Mouse (Mus musculus) small intestine, adult 2 months (tissue): Measurements from ENCODE around the gene Senp7. TPM values are rescaled to one million over a fixed set of nuclear protein-coding genes. Genes with fewer than 3 reads are reported as not detected.

Experiments
- H3K27ac ChIP-seq: fragments of 200-500 bp; 2 replicates; pipeline ENCODE4 v1.5.1; 2012; ENCODE audit warnings: low read depth, low read length, control low read depth, inconsistent platforms; ENCODE audit not compliant: insufficient read depth
- H3K27me3 ChIP-seq: fragments of 200-500 bp; 2 replicates; pipeline ENCODE4 v1.6.1; 2012; ENCODE audit warnings: mild to moderate bottlenecking, moderate library complexity, low read length, inconsistent platforms; ENCODE audit not compliant: control insufficient read depth, insufficient read depth
- H3K36me3 ChIP-seq: fragments of 200-500 bp; 2 replicates; pipeline ENCODE4 v1.6.1; 2012; ENCODE audit warnings: mild to moderate bottlenecking, low read length, control low read depth, inconsistent platforms; ENCODE audit not compliant: control insufficient read depth, insufficient read depth
- H3K4me1 ChIP-seq: fragments of 200-500 bp; 2 replicates; pipeline ENCODE4 v1.6.1; 2012; ENCODE audit warnings: low read length, inconsistent platforms, mixed read lengths; ENCODE audit not compliant: control insufficient read depth, insufficient read depth, insufficient read length
- H3K4me3 ChIP-seq: fragments of 200-500 bp; 2 replicates; pipeline ENCODE4 v1.5.1; 2012; ENCODE audit warnings: low read depth, mild to moderate bottlenecking, control low read depth, inconsistent platforms, low read length, moderate library complexity
- CTCF ChIP-seq: fragments of 200-500 bp; IDR thresholded peaks from 2 replicates; pipeline ENCODE4 v1.5.1; 2012; ENCODE audit warnings: low read depth, mild to moderate bottlenecking, control low read depth, inconsistent platforms, low read length, moderate library complexity, mixed read lengths; ENCODE audit not compliant: insufficient replicate concordance, insufficient read length; ENCODE audit errors: extremely low read depth
- POLR2A ChIP-seq: fragments of 200-500 bp; IDR thresholded peaks from 2 replicates; pipeline ENCODE4 v1.6.1; 2012; ENCODE audit warnings: low read depth, mild to moderate bottlenecking, control low read depth, inconsistent platforms, low read length, moderate library complexity
- WGBS: fragments of 180-500 bp; shearing (Covaris S2); methylation state at CpG from one replicate; pipeline ENCODE4 v1.1.7; 2018; 5-methylcytosine and 5-hydroxymethylcytosine counted together
- polyA plus RNA-seq: library from polyadenylated mRNA; depleted of rRNA; stranded (reverse); fragments of >200 nt; gene quantifications from 2 replicates; pipeline ENCODE4 v1.2.3, GENCODE M21; 2012

Gene Senp7
- polyA plus RNA-seq, 1 experiment, result 0.72 TPM

DNA sequence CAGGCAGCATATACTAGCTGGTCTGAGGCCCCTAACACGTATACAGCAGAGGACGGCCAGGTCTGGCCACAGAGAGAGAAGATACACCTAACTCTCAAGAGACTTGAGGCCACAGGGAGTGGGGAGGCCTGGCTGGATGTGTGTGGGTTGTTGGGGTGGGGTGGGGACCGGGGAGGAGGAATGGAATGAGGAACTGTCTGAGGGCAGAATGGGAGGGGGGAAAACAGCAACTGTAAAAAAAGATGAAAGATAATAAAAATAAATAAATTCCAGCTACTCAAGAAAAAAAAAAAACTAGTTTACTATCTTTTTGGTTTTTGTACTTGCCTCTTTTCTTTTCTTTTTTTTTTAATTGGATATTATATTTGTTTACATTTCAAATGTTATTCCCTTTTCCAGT is 91.8 kb downstream of the Senp7 start:
- no peaks in the 10 kb centered on the region for H3K36me3 ChIP-seq
- WGBS, result 74% methylated on average over 3 of the region's 3 CpGs
- no peak for TF ChIP-seq POLR2A
- no peak for TF ChIP-seq CTCF
- no peaks in the 10 kb centered on the region for H3K27me3 ChIP-seq
- H3K4me3 ChIP-seq, result no peak overlapping the region
- no peak overlapping the region for H3K27ac ChIP-seq
- H3K4me1 ChIP-seq, result no peaks in the 10 kb centered on the region

DNA sequence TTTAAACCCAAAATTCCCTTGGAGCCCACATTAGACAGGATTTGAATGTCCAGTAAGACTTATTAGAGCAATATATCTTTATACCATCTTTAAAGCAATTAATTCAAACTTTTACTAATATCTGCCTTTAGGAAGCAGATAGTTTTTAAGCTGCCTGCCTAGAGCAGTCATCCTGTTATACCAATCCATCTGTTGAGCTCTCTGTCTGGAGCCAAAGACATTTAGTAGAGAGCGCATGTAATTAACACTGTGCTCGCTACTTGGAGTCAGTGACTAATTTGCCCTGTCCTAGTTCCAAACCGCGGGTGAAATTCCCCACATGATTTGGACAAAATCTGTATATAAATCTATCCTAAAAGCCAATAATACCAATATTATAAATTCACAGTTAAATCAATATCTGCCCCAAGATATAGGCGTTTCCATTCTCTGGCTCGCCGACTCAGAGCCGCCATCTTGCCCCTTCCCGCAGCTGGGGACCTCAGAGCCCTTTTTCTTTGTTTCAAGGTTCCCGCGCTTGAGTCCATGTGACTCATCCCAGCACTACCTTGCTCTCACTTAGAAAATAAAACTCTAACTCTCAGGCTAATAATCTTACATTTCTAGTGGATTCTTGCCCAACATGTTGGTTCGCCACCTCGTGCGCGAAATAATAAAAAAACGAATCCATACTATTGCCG is 96.9 kb downstream of the Senp7 start:
- WGBS, result 98% methylated on average over 17 of the region's 17 CpGs
- Histone ChIP-seq H3K4me1 (no peaks in the 10 kb centered on the region), H3K27me3 (no peaks in the 10 kb centered on the region), H3K27ac (no peak overlapping the region), H3K36me3 (0 out of 2 replicates have a peak, but pooled peaks cover 1% of the 10 kb centered on the region), H3K4me3 (no peak overlapping the region)
- no peak for TF ChIP-seq POLR2A
- TF ChIP-seq CTCF, result no peak

DNA sequence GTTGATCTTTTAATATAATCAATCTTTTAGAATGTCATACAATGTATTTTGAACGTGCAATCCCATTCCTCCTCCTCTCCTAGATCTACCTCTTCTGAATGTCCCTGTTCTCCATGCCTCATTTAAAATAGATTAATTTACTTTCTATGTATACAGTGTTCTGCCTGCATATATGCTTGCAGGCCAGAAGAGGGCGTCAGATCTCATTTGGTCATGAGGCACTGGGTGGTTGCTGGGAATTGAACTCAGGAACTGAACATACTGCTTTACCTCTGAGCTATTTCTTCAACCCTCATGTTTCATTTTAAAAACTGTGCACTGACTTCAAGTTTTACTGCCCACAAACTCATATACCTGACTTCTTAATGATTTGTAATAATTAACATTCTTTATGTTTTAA is 99.5 kb downstream of the Senp7 start:
- Histone ChIP-seq H3K27ac (no peak overlapping the region), H3K36me3 (0 out of 2 replicates have a peak, but pooled peaks cover 1% of the 10 kb centered on the region), H3K4me3 (no peak overlapping the region), H3K4me1 (no peaks in the 10 kb centered on the region), H3K27me3 (no peaks in the 10 kb centered on the region)
- no peak for TF ChIP-seq CTCF
- no peak for TF ChIP-seq POLR2A
- 43% methylated on average over 2 of the region's 2 CpGs for WGBS

DNA sequence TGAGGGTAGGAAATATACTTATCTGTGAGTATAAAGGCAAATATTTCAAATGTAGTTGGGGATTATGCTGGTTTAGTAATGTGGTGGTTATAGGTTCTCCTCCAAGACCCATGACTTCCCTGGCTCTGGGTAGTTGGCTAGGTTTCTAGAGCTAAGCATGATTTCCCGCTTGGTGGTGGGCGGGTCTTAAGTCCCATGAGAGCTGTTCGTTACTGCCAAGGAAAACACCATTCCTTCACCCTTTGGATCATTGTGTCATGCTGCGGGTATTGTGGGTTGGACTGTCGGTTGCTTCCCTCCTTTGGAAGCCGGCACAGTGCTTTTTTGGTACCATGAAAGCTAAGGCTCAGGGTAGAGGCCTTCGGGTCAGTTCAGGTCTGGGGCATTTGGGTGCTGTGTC is 115.3 kb downstream of the Senp7 start:
- H3K27ac ChIP-seq, result no peak overlapping the region
- WGBS, result 90% methylated on average over 7 of the region's 7 CpGs
- no peaks in the 10 kb centered on the region for H3K4me1 ChIP-seq
- no peaks in the 10 kb centered on the region for H3K27me3 ChIP-seq
- peaks cover 2% of the 10 kb centered on the region for H3K36me3 ChIP-seq
- no peak overlapping the region for H3K4me3 ChIP-seq
- TF ChIP-seq CTCF (no peak), POLR2A (no peak)

DNA sequence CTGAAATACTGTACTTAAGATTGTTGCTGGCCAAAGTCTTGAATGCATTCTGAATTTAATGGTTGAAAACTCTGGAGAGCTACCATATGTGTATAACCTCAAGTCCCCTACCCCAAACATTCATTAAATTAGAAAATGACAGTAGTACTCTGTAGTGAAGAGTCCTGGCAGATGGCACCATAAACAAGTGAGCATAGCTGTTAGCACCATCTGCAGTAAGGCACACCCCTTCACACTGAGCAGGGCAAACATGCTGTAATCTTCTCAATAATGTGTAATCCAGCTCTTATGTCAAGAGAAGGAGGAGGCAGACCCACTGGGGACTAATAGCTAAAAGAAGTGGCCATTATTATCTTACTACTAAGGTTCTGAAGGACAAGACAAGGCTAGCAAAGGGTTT is 122.1 kb downstream of the Senp7 start:
- no peak overlapping the region for H3K27ac ChIP-seq
- no peak overlapping the region for H3K4me3 ChIP-seq
- H3K27me3 ChIP-seq, result no peaks in the 10 kb centered on the region
- peaks cover 14% of the 10 kb centered on the region for H3K36me3 ChIP-seq
- no peak for TF ChIP-seq POLR2A
- no peak for TF ChIP-seq CTCF
- no peaks in the 10 kb centered on the region for H3K4me1 ChIP-seq

DNA sequence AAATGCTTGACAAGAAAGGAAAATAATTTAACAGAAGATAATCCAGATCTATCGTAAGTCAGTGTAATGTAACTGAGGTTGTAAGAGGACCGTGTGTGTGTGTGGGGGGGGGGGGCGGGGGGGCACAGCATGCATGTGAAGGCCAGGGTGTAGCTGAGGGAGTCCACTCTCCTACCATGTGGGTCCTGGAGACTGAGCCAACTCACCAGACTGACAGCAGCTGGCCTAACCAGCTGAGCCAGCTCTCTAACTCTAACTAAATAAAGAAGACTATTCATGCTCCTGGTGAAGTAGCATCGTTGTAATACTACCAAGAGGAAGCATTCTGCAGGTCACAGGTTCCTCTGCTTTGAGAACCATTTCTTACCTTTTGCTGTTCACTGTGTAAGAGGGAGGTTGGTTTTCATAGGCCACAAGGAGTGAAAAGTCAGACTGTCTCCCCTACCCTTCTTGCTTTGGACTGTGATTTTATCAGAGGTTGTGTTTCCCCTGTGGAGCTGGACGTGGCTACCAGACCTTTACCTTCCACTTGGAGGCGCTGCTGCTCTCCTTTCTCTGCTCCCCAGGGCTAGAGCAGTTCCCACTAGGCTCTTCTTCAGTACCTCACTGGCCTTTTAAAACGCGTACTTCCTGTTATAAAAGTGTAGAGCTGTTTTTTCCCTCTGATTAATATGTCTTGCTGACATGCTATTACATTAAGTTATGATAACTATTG is 127.9 kb downstream of the Senp7 start:
- H3K27me3 ChIP-seq, result no peaks in the 10 kb centered on the region
- WGBS, result 69% methylated on average over 8 of the region's 8 CpGs
- TF ChIP-seq POLR2A, result no peak
- TF ChIP-seq CTCF, result peak; percentile 50; the same call in 1 of the 2 replicates
- peaks cover 19% of the 10 kb centered on the region for H3K36me3 ChIP-seq
- no peak overlapping the region for H3K27ac ChIP-seq
- H3K4me3 ChIP-seq, result no peak overlapping the region
- H3K4me1 ChIP-seq, result no peaks in the 10 kb centered on the region

DNA sequence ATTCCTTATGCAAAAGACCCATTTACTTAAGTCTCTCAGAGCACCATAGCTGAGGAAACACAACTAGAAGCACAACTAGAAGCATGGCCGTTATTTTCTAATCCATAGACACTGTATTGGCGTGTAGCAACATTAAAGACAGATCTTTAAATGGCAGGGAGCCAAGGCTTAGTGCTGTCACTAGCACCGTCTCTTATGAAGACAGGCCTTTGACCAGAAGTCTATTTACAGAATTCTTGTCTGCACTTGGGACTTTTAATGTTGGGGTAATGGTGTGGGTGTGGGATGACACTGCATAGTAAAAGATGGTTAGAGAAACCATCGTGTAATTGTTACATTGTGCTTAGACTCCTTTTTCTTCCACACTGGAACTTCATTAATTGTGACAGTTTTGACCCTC is 138.7 kb downstream of the Senp7 start:
- WGBS, result 53% methylated on average over 4 of the region's 4 CpGs
- TF ChIP-seq POLR2A, result no peak
- TF ChIP-seq CTCF, result no peak
- peaks cover 13% of the 10 kb centered on the region for H3K36me3 ChIP-seq
- no peak overlapping the region for H3K27ac ChIP-seq
- H3K4me3 ChIP-seq, result no peak overlapping the region
- H3K27me3 ChIP-seq, result no peaks in the 10 kb centered on the region
- H3K4me1 ChIP-seq, result peaks cover 3% of the 10 kb centered on the region; the same call in 1 of the 2 replicates
